Mouse (Mus musculus) 416B (cell line): ENCODE measurements around the gene Gm21616.
"Not testable (repeated sequence)": the region's sequence is repeated elsewhere in the genome, so short reads cannot be mapped to it uniquely, and the experiment has no call there.

Experiments
- DNase-seq: peaks from one replicate; pipeline ENCODE4 v3.0.0; 2011; ENCODE audit warnings: low read depth

Gm21616 gene

DNA sequence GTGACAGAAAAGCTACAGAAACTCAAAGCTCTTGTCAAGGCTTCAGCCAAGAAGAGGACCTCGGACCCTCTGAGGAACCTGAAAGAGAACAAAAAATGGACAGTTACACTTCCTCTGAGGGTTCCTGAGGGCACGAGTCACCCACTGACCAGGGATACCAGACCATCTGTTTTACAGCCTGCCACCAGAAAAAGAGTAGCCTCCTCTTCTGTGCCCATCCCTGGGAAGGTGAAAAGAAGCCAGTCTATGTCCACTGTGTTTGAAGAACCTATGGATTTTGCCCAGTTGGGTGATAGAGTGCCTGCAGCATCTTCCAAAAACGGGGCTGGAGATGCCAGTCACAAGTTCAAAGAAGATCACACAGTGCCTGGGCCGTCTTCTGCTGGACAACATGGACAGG is at the start of gene Gm21616:
Gene Gm21616, plus strand, starts transcription at position 301 of the 400 bp plus-strand sequence.
- not testable (repeated sequence) for DNase-seq
